Mouse (Mus musculus): Measurements from ENCODE around the gene Pilra. TPM values are rescaled to one million over a fixed set of nuclear protein-coding genes. Genes with fewer than 3 reads are reported as not detected.

Gene Pilra
- polyA plus RNA-seq, 1 experiment = 0.06 TPM

GRCm38 (mm10) chr5:137788946-137789531 lies 47.0 kb downstream of the Pilra start:
- H3ac ChIP-seq (ENCODE audit: control insufficient read depth, insufficient read length, low read depth) = no peak overlapping the region

GRCm38 (mm10) chr5:137788171-137788570 lies 47.9 kb downstream of the Pilra start:
- no peak overlapping the region for H3ac ChIP-seq (ENCODE audit: control insufficient read depth, insufficient read length, low read depth)
- peaks cover 27% of the 10 kb centered on the region for H3K79me2 ChIP-seq (ENCODE audit: control insufficient read depth, insufficient read depth)
- H3K4me3 ChIP-seq (ENCODE audit: insufficient read depth, poor library complexity, severe bottlenecking) = no peak overlapping the region
- peaks cover 24% of the 10 kb centered on the region for H3K79me3 ChIP-seq (ENCODE audit: low read depth)
- no peaks in the 10 kb centered on the region for H3K27me3 ChIP-seq (ENCODE audit: control insufficient read depth, insufficient read depth, insufficient read length)
- TF ChIP-seq CEBPB (IDR thresholded peaks at IDR 0.05; ENCODE audit: low read depth) (no peak), FOSL1 (IDR thresholded peaks at IDR 0.05; ENCODE audit: insufficient read depth, low read length, poor library complexity, severe bottlenecking) (no peak), USF1 (IDR thresholded peaks at IDR 0.05; ENCODE audit: low read depth) (no peak), MYOG (IDR thresholded peaks at IDR 0.05; ENCODE audit: control insufficient read depth, extremely low read depth, insufficient read length) (no peak), CTCF (IDR thresholded peaks at IDR 0.05; ENCODE audit: control insufficient read depth, insufficient read depth, insufficient read length) (no peak), MAX (IDR thresholded peaks at IDR 0.05) (no peak), MYOD1 (IDR thresholded peaks at IDR 0.05; ENCODE audit: control insufficient read depth, insufficient read length, low read depth) (no peak)
- H3K36me3 ChIP-seq (ENCODE audit: control insufficient read depth, insufficient read depth) = peaks cover 21% of the 10 kb centered on the region

More at GRCm38 (mm10) chr5:137788946-137789531, 47.0 kb downstream of the Pilra start:
- Histone ChIP-seq H3K79me2 (ENCODE audit: control insufficient read depth, insufficient read depth) (peaks cover 19% of the 10 kb centered on the region), H3K4me3 (ENCODE audit: insufficient read depth, poor library complexity, severe bottlenecking) (no peak overlapping the region), H3K79me3 (ENCODE audit: low read depth) (peaks cover 15% of the 10 kb centered on the region), H3K36me3 (ENCODE audit: control insufficient read depth, insufficient read depth) (peaks cover 12% of the 10 kb centered on the region), H3K27me3 (ENCODE audit: control insufficient read depth, insufficient read depth, insufficient read length) (no peaks in the 10 kb centered on the region)
- TF ChIP-seq CTCF (IDR thresholded peaks at IDR 0.05; ENCODE audit: control insufficient read depth, insufficient read depth, insufficient read length) = no peak
- no peak for TF ChIP-seq FOSL1 (IDR thresholded peaks at IDR 0.05; ENCODE audit: insufficient read depth, low read length, poor library complexity, severe bottlenecking)
- TF ChIP-seq MYOD1 (IDR thresholded peaks at IDR 0.05; ENCODE audit: control insufficient read depth, insufficient read length, low read depth) = no peak
- no peak for TF ChIP-seq MYOG (IDR thresholded peaks at IDR 0.05; ENCODE audit: control insufficient read depth, extremely low read depth, insufficient read length)
- TF ChIP-seq CEBPB (IDR thresholded peaks at IDR 0.05; ENCODE audit: low read depth) = no peak

- TF ChIP-seq CEBPB (IDR thresholded peaks at IDR 0.05; ENCODE audit: low read depth) (no peak), FOSL1 (IDR thresholded peaks at IDR 0.05; ENCODE audit: insufficient read depth, low read length, poor library complexity, severe bottlenecking) (no peak), MYOD1 (IDR thresholded peaks at IDR 0.05; ENCODE audit: control insufficient read depth, insufficient read length, low read depth) (no peak), USF1 (IDR thresholded peaks at IDR 0.05; ENCODE audit: low read depth) (no peak), MAX (IDR thresholded peaks at IDR 0.05) (peak; percentile 100), CTCF (IDR thresholded peaks at IDR 0.05; ENCODE audit: control insufficient read depth, insufficient read depth, insufficient read length) (peak; percentile 63)
- H3K79me2 ChIP-seq (ENCODE audit: control insufficient read depth, insufficient read depth) = peaks cover 36% of the 10 kb centered on the region
- peak within 1 kb of the TSS; percentile 79 for H3K4me3 ChIP-seq (ENCODE audit: insufficient read depth, poor library complexity, severe bottlenecking)
- peak within 1 kb of the TSS; percentile 77 for H3ac ChIP-seq (ENCODE audit: control insufficient read depth, insufficient read length, low read depth)
- H3K79me3 ChIP-seq (ENCODE audit: low read depth) = peaks cover 31% of the 10 kb centered on the region
- peaks cover 29% of the 10 kb centered on the region for H3K36me3 ChIP-seq (ENCODE audit: control insufficient read depth, insufficient read depth)
- no peaks in the 10 kb centered on the region for H3K27me3 ChIP-seq (ENCODE audit: control insufficient read depth, insufficient read depth, insufficient read length)
Observed at GRCm38 (mm10) chr5:137787151-137787928, 48.7 kb downstream of the Pilra start, which contains the start of the genes Mepce and Zcwpw1. Mepce (minus strand) TSS chr5:137787655. Zcwpw1 (plus strand) TSS chr5:137787798.

GRCm38 (mm10) chr5:137786109-137786942 lies 49.8 kb downstream of the Pilra start:
- TF ChIP-seq MYOG (IDR thresholded peaks at IDR 0.05; ENCODE audit: control insufficient read depth, extremely low read depth, insufficient read length) = no peak
- TF ChIP-seq MAX (IDR thresholded peaks at IDR 0.05) = peak; percentile 95
- TF ChIP-seq USF1 (IDR thresholded peaks at IDR 0.05; ENCODE audit: low read depth) = peak; percentile 89
- H3K36me3 ChIP-seq (ENCODE audit: control insufficient read depth, insufficient read depth) = peaks cover 39% of the 10 kb centered on the region
- H3K79me2 ChIP-seq (ENCODE audit: control insufficient read depth, insufficient read depth) = peaks cover 46% of the 10 kb centered on the region
- H3K27me3 ChIP-seq (ENCODE audit: control insufficient read depth, insufficient read depth, insufficient read length) = no peaks in the 10 kb centered on the region
- peaks cover 34% of the 10 kb centered on the region for H3K79me3 ChIP-seq (ENCODE audit: low read depth)
- H3K4me3 ChIP-seq (ENCODE audit: insufficient read depth, poor library complexity, severe bottlenecking) = peak overlapping the region; percentile 79
- H3ac ChIP-seq (ENCODE audit: control insufficient read depth, insufficient read length, low read depth) = peak overlapping the region; percentile 80

GRCm38 (mm10) chr5:137785164-137786031 lies 50.7 kb downstream of the Pilra start:
- H3K79me3 ChIP-seq (ENCODE audit: low read depth) = peaks cover 34% of the 10 kb centered on the region
- peak overlapping the region; percentile 79 for H3K4me3 ChIP-seq (ENCODE audit: insufficient read depth, poor library complexity, severe bottlenecking)
- peaks cover 47% of the 10 kb centered on the region for H3K36me3 ChIP-seq (ENCODE audit: control insufficient read depth, insufficient read depth)
- H3K27me3 ChIP-seq (ENCODE audit: control insufficient read depth, insufficient read depth, insufficient read length) = no peaks in the 10 kb centered on the region
- H3K79me2 ChIP-seq (ENCODE audit: control insufficient read depth, insufficient read depth) = peaks cover 54% of the 10 kb centered on the region
- TF ChIP-seq MYOD1 (IDR thresholded peaks at IDR 0.05; ENCODE audit: control insufficient read depth, insufficient read length, low read depth) = no peak
- TF ChIP-seq MAX (IDR thresholded peaks at IDR 0.05) = no peak
- TF ChIP-seq USF1 (IDR thresholded peaks at IDR 0.05; ENCODE audit: low read depth) = no peak
- no peak for TF ChIP-seq MYOG (IDR thresholded peaks at IDR 0.05; ENCODE audit: control insufficient read depth, extremely low read depth, insufficient read length)
- no peak for TF ChIP-seq FOSL1 (IDR thresholded peaks at IDR 0.05; ENCODE audit: insufficient read depth, low read length, poor library complexity, severe bottlenecking)
- TF ChIP-seq CEBPB (IDR thresholded peaks at IDR 0.05; ENCODE audit: low read depth) = no peak
- no peak for TF ChIP-seq CTCF (IDR thresholded peaks at IDR 0.05; ENCODE audit: control insufficient read depth, insufficient read depth, insufficient read length)
- peak overlapping the region; percentile 80 for H3ac ChIP-seq (ENCODE audit: control insufficient read depth, insufficient read length, low read depth)
